Mouse (Mus musculus): ENCODE data around the gene Ugt1a10. TPM values are rescaled to one million over a fixed set of nuclear protein-coding genes. Genes with fewer than 3 reads are reported as not detected.
"Not testable (repeated sequence)": the region's sequence is repeated elsewhere in the genome, so short reads cannot be mapped to it uniquely, and the experiment has no call there.

Gene Ugt1a10
- total RNA-seq, 1 experiment from 2014 or later = not detected

- not testable (repeated sequence) for ATAC-seq (replicated peaks; ENCODE audit: low read depth, poor library complexity, severe bottlenecking)
Measured at GRCm38 (mm10) chr1:88135229-88135904, 80.2 kb downstream of the Ugt1a10 start.

- no peak for ATAC-seq (replicated peaks; ENCODE audit: low read depth, poor library complexity, severe bottlenecking)
Measured at GRCm38 (mm10) chr1:88136646-88137045, 81.5 kb downstream of the Ugt1a10 start.

- no peak for ATAC-seq (replicated peaks; ENCODE audit: low read depth, poor library complexity, severe bottlenecking)
Measured at GRCm38 (mm10) chr1:88137264-88137663, 82.1 kb downstream of the Ugt1a10 start.

DNA sequence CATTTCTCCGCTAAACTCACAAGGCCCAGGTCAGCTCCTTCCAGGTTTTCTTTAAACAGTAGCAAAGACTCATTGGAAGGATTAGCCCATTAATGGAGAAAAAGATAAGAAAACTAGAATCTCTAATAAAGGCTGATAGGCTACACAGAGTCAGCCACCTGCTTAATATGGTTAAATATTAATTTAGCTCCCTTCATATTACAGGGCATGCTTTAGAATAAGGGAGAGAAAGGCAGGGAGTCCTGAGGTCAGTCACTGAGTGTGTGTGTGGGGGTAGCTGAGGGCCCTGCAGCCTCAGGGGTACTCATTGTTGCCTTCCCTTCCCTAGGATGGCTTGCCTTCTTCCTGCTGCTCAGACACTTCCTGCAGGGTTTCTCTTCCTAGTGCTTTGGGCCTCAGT lies 83.0 kb downstream of the Ugt1a10 start:
- ATAC-seq (replicated peaks; ENCODE audit: low read depth, poor library complexity, severe bottlenecking) = no peak

- peak; percentile 75 for ATAC-seq (replicated peaks; ENCODE audit: low read depth, poor library complexity, severe bottlenecking)
Measured at GRCm38 (mm10) chr1:88140492-88140891, 85.3 kb downstream of the Ugt1a10 start.

DNA sequence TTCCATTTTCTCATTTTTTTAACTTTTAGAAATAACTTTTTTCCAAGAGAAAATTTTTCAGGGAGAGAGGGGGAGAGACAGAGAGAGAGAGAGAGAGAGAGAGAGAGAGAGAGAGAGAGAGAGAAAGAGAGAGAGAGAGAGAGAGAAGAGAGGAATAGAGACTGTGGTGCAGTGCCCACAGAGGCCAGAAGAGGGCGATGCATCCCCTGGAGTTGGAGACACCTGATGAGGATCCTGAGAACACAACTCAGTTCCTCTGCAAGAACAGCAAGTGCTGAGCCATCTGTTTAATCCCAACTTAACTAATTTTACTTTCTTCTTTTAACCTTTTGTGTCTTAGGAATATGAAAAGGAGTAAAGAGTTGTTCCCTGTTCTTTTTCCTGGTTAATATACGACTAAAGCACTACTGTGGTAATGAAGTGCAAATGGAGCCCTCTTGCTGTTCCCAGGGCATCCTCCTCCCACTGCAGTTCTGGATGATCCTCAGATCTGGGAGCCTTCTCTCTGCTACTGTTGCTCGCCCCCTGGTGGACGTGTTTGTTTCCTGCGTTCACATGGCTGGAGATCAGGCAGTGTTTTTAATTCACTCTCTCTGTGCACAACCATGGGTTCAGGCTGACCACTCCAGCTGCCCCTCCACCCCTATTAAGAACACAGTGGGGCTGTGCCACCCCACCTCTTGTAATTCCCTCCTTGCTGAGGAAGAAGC lies 88.9 kb downstream of the Ugt1a10 start:
- peak; percentile 81 for ATAC-seq (replicated peaks; ENCODE audit: low read depth, poor library complexity, severe bottlenecking)

DNA sequence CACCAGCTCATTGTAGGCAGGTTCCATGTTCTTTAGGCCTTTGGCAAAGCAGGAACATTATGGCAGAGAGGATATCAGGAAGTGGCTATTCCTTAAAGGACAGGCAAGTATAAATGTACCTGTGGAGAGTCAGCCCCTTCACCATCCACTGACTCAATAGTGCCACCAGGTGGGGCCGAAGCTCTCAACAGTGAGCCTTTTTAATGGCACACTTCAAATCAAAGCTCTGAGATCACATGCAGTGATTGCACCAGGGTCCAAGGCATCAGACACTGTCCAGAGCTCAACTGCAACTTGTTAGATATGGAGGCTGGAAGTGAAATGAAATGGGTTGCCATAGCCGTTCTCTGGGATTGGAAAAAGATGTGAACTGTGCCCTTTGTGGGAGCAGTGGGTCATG lies 90.1 kb downstream of the Ugt1a10 start:
- not testable (repeated sequence) for ATAC-seq (replicated peaks; ENCODE audit: low read depth, poor library complexity, severe bottlenecking)

DNA sequence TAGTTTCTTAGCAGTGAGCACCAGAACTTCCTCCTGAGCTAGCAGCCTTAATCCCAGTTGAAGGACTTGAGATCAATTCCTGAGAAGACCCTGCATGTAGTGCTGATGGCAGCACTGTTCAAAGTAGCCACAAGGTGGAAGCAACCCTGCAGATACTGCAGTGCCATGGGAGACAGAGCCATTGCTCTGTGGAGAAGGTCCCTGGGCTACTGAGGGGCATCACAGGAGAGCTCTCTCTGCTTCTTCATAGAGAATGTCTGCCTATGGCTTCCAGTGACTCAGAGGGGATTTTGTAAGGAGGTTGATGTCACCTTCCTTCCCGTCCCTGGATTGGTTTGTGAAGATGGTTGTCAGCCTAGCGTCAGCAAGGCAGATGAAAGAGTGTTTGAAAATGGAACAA lies 94.9 kb downstream of the Ugt1a10 start:
- ATAC-seq (replicated peaks; ENCODE audit: low read depth, poor library complexity, severe bottlenecking) = peak; percentile 77; the same call in 1 of the 2 replicates

DNA sequence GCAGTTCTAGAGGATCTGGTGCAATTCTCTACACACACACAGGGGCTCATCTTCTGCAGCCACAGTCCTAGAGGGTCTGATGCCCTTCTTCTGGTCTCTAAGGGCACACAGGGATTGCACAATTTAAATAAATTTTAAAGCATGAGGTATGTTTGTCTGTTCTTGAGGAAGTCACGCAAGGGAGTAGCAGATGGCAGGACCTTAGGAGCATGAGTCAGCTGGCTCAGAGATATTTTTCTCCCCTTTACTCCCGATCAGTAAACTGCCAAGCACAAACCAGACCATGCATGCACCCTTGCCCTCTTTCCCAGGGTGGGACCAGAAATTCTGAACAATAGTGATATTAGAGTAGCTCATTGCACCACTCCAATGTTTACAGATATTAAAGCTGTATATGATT lies 103.2 kb downstream of the Ugt1a10 start:
- 0 out of 2 replicates have a peak, but pooled peaks have one; percentile 58 for ATAC-seq (replicated peaks; ENCODE audit: low read depth, poor library complexity, severe bottlenecking)

- ATAC-seq (replicated peaks; ENCODE audit: low read depth, poor library complexity, severe bottlenecking) = no peak
Measured at GRCm38 (mm10) chr1:88165711-88166110, 110.5 kb downstream of the Ugt1a10 start, which contains the start of gene Ugt1a5. Ugt1a5 (plus strand) TSS chr1:88166012.

DNA sequence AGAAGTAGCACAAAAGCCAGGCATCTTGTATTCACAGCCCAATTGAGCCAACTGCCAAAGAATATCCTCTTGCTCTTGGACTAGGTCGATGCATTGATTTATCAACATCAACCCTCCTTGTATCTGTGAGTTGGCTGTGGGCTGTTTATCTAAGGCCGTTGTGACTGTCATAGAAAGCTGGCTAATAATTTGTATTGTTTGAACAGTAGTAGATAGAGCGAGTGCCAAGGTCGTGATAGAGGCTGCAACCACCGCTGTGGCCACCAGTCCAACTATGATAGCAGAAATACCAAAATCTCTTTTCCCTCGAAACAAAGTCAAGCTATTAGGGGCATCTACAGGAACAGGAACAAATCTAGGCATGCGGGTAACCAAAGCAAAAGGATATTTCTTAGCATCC lies 117.0 kb downstream of the Ugt1a10 start:
- not testable (repeated sequence) for ATAC-seq (replicated peaks; ENCODE audit: low read depth, poor library complexity, severe bottlenecking)

GRCm38 (mm10) chr1:88179657-88180056 lies 124.5 kb downstream of the Ugt1a10 start:
- ATAC-seq (replicated peaks; ENCODE audit: low read depth, poor library complexity, severe bottlenecking) = no peak

DNA sequence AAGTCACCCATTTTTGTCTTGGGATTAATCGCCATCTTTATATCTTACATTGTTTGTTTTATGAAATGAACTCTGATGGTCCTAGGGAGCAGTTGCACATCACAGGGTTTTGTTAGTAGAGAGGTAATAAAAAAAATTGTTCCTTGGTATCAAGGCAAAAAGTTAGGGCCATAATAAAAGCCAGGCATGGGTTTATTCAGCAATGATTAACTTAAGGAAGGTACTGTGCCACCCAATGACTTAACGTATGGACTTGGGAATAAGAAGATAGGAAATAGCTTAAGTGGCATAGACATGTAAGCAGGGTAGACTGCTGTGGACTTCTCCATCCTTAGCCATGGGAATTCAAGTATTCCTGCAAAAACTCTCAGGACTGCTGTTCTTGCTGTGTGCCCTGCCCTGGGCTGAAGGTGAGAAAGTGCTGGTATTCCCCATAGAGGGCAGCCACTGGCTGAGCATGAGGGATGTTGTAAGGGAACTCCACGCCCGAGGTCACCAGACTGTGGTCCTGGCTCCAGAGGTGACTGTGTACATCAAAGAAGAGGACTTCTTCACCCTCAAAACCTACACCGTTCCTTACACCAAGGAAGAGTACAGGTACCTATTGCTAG lies 131.2 kb downstream of the Ugt1a10 start:
- ATAC-seq (replicated peaks; ENCODE audit: low read depth, poor library complexity, severe bottlenecking) = no peak

- no peak for ATAC-seq (replicated peaks; ENCODE audit: low read depth, poor library complexity, severe bottlenecking)
Measured at GRCm38 (mm10) chr1:88192136-88192535, 136.9 kb downstream of the Ugt1a10 start.

DNA sequence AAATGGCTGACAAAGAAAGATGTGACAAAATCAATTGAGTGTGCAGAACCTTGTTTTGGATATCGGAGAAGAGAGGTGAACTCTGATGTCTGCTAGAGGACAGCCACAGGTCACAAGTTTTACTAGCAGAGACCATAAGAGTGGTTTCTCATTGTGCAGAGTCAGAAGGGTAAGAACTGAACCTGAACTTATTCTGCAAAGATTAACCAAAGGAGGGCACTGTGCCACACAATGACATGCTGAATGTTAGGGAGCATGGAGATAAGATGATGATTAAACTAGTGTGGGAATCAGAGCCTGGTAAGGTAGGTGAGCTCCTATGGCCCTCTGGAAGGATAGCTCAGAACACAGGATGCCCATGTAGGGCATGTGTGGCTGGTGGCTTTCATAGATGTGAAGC lies 140.5 kb downstream of the Ugt1a10 start:
- ATAC-seq (replicated peaks; ENCODE audit: low read depth, poor library complexity, severe bottlenecking) = no peak

DNA sequence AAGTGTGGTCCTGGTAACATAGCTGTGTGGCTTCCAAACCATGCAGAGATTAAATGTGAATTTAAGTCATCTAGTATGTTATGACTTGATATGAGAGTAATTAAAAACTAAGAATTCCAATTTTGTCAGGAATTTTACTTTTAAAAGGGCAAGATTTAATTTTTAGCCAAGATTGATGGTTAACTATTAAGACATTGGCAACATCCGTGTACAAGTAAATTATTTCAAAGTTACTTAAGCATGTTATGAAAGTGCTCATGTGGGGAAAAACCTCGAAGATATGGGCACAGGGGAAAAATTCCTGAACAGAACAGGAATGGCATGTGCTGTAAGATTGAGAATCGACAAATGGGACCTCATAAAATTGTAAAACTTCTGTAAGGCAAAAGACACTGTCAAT lies 142.3 kb downstream of the Ugt1a10 start:
- ATAC-seq (replicated peaks; ENCODE audit: low read depth, poor library complexity, severe bottlenecking) = no peak

DNA sequence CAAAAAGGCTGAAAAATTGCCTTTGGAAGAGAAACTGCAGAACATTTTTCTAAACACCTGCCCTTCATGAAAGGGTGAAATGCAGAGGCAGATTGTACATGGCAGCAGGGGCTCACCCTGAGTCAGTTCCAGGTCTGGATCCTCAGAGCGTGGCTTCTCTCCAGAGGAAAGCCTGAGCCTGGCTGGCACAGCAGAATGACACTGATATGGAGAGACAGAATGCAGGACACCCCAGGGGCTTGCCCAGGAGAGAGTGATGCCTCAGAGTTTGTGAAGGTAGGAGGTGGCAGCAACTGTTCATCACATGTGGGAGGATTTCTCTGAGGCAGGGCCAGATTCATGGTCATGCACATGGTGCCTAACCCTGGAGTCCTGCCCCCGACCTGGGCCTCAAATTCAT lies 144.8 kb downstream of the Ugt1a10 start:
- ATAC-seq (replicated peaks; ENCODE audit: low read depth, poor library complexity, severe bottlenecking) = no peak

DNA sequence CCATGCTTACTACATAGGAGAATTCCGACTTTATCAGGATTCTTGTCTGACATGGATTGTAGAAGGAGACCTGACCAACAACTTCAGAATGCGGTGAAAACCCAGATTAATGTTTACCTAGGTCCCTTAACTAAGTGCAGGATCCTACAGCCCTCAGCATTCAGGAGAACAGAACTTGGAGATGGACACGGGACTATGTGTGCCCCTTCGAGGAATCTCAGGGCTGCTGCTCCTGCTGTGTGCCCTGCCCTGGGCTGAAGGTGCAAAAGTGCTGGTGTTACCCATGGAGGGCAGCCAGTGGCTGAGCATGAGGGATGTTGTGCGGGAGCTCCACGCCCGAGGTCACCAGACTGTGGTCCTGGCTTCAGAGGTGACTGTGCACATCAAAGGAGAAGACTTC lies 145.3 kb downstream of the Ugt1a10 start, which contains the start of gene Ugt1a2:
Ugt1a2 (plus strand) TSS at position 146 of the 400 bp plus-strand sequence.
- no peak for ATAC-seq (replicated peaks; ENCODE audit: low read depth, poor library complexity, severe bottlenecking)

DNA sequence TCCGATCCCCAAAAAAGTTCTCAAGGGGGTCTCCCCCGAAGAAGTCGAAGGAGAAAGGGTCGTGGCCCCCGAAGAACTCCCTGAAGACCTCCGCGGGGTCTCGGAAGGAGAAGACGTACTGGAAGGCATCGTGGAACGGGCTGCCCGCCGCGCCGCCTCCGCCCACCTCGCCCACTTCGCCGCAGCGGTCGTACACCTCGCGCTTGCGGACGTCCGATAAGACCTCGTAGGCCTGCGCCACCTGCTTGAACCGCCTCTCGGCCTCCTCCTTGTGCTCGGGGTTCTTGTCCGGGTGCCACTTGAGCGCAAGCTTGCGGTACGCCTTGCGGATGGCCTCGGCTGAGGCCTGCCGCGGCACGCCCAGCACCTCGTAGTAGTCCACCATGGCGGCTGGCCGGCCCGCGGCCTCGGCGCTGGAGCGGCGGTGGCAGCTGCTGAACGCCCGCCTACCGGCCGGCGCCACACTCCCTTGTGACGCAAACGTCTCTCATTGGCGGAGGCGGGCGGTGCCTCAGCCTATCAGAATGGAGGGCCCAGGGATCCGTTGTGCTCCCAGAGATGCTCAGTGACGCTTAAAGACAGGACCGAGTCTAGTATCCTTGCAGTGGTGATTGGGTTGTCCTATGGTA lies 150.2 kb downstream of the Ugt1a10 start, which contains the start of gene Dnajb3:
Dnajb3 (minus strand) TSS at position 489 of the 629 bp plus-strand sequence.
- ATAC-seq (replicated peaks; ENCODE audit: low read depth, poor library complexity, severe bottlenecking) = peak; percentile 84

DNA sequence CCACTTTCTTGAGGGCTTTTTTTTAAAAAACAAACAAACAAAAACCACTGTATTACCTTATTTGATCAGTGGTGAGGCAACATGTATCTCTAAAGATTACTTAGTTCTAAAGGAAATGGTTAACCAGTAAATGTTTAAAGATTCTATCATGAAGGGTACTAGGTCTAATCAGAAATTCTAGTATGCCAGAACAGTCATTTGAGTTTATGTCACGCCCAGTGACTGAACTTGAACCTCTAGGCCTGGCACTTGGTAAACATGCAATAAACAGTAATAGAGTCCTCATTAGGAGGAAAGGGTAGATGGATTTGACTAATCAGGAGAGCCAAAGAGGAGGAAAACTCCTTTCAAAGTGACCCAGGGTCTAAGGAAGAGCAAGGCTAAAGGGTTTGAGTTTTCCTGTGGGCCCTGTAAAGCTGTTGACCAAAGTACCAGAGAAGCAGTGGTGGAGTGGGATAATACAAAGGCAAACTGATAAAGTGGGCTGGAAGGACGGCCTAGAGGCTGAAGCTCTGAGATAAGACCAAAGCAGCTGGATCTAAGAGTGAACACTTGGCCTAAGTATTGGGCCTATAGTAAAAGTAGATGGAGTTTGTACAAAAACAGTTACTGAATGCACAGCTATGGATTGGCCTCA lies 151.8 kb downstream of the Ugt1a10 start:
- peak; percentile 52; the same call in 1 of the 2 replicates for ATAC-seq (replicated peaks; ENCODE audit: low read depth, poor library complexity, severe bottlenecking)
